Mouse (Mus musculus): ENCODE measurements around the gene Blvra.

The Blvra gene

DNA sequence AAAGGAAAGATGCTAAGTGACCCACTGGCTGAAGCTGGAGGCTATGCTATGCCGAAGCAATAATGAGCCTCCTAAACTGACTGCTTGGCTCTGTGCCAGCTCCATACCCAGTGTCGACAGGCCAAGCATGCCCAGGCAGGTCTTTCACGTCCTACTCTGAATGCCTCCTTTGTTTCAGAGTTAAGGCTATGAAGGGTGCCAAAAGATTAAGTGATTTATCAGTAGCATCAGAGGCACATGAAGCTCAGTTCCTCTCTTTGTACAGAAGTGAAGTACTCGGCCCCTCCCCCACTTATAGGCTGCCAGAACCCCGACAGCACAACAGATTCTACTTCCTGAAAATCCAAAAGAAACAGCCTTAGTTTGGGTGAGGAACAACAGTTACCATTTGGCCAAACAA is 66.5 kb downstream of the Blvra start:
- no peak for DNase-seq (ENCODE audit: low read depth, low spot score)

- no peak for DNase-seq (ENCODE audit: low read depth, low spot score)
Observed at GRCm38 (mm10) chr2:127137838-127138420, 67.5 kb downstream of the Blvra start.

DNA sequence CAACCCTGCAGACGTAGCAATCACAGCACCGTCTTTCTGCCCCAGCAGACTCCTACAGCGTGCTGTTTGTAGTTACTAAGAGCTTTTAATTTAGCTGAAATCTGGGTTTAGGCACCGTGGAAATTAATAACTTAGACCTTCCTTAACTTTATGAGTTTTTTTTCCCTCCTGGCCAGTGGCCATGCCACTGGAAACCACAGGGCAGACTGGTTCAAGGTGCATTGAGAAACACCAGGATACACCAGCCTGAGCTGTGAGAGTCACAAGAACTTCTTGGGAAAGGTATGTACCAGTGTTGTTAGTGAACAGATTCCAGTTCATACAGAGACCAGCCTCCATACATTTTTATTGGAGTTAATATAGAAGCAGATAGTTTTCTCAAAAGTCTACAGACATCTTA is 68.0 kb downstream of the Blvra start:
- no peak for DNase-seq (ENCODE audit: low read depth, low spot score)

- DNase-seq (ENCODE audit: low read depth, low spot score), result no peak
Observed at GRCm38 (mm10) chr2:127139094-127139493, 68.6 kb downstream of the Blvra start.

- no peak for DNase-seq (ENCODE audit: low read depth, low spot score)
Observed at GRCm38 (mm10) chr2:127139605-127140004, 69.1 kb downstream of the Blvra start.

GRCm38 (mm10) chr2:127140011-127140410 is 69.5 kb downstream of the Blvra start:
- no peak for DNase-seq (ENCODE audit: low read depth, low spot score)

- no peak for DNase-seq (ENCODE audit: low read depth, low spot score)
Observed at GRCm38 (mm10) chr2:127142031-127142430, 71.6 kb downstream of the Blvra start.

GRCm38 (mm10) chr2:127142577-127143157 is 72.2 kb downstream of the Blvra start:
- DNase-seq (ENCODE audit: low read depth, low spot score), result no peak

GRCm38 (mm10) chr2:127143158-127144063 is 72.9 kb downstream of the Blvra start, which contains the start of gene Itpripl1:
Gene Itpripl1 (minus strand): TSS chr2:127143442.
- no peak for DNase-seq (ENCODE audit: low read depth, low spot score)

DNA sequence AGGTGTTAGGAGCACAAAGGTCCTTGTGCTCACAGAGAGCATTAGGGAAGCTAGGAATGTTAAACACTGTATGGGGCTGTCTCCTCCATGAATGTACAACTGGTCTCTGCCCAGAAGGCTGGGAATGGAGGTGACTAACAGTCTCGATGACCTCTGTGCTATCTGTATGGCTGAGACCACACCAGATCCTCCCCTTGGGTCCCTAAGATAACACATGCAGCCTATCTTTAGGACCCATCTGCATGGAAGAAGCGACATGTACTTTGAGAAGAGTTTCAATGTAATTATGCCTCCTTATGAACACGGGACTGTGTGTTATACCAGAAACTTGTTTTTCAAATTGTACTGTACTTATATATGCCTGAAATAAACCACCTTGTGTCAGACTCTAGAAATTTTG is 75.2 kb downstream of the Blvra start:
- no peak for DNase-seq (ENCODE audit: low read depth, low spot score)

Measured in brain, embryonic 18.5 days (tissue).